Mouse (Mus musculus): ENCODE results near the gene Lin7b.

GRCm38 (mm10) chr7:45409497-45410163, 39.2 kb upstream of the Lin7b start:
- TF ChIP-seq CTCF (IDR thresholded peaks at IDR 0.05; ENCODE audit: borderline replicate concordance, insufficient read depth, low read depth, low read length) (no peak), POLR2A (IDR thresholded peaks at IDR 0.05; ENCODE audit: borderline replicate concordance, insufficient read depth, low read length) (no peak)
